Mouse (Mus musculus) cortical plate, adult 2 months (tissue): Measurements from ENCODE around the gene Psrc1.

ENCODE experiments used
- CTCF ChIP-seq: fragments of 200-500 bp; IDR thresholded peaks from 2 replicates; pipeline ENCODE4 v1.5.1; 2011; ENCODE audit warnings: mild to moderate bottlenecking, control low read depth, low read length; ENCODE audit not compliant: insufficient read depth; ENCODE audit errors: extremely low read depth
- POLR2A ChIP-seq: fragments of 200-500 bp; IDR thresholded peaks from 2 replicates; pipeline ENCODE4 v1.6.1; 2011; ENCODE audit warnings: mild to moderate bottlenecking, low read length, control low read depth; ENCODE audit not compliant: insufficient read depth; ENCODE audit errors: extremely low read depth

GRCm38 (mm10) chr3:108423006-108423405, 39.4 kb downstream of the Psrc1 start:
- no peak for TF ChIP-seq CTCF
- TF ChIP-seq POLR2A, result no peak
